9 mouse cellular contexts compared by ENCODE assay signal in genomic region chr7:86775617-86776325, GRCm38 (mm10). TPM values are rescaled to one million over a fixed set of nuclear protein-coding genes. Genes with fewer than 3 reads are reported as not detected.
DNase-seq lines count a peak whose midpoint lies in the region; ATAC-seq and TF ChIP-seq lines count a peak whose summit lies in the region.
"Had no signal": no experiment of that assay in that cellular context is flagged by ENCODE, and none has a peak within 500 bp of the region (broad histone marks: within the 10 kb centered on the region; RNA-seq: fewer than 3 reads in every experiment).

Folh1 (minus strand) TSS chr7:86775943.

- no peak within 1 kb of the TSS for H3K9ac ChIP-seq in kidney, postnatal 0 days (ENCODE audit: low read depth, low read length)
- H3K9ac ChIP-seq in limb, embryonic 15.5 days = no peak within 1 kb of the TSS
- no peak within 1 kb of the TSS for H3K9ac ChIP-seq in stomach, embryonic 16.5 days (ENCODE audit: low read length)

- peak within 1 kb of the TSS; percentile 28 for H3K4me3 ChIP-seq in cerebellum, adult 2 months (replicated peaks; ENCODE audit: insufficient read depth, low read depth, low read length)
- H3K4me3 ChIP-seq in kidney, postnatal 0 days (replicated peaks; ENCODE audit: low read depth, low read length) = peak within 1 kb of the TSS; percentile 16; the same call in 1 of the 2 replicates
- H3K4me3 ChIP-seq in limb, embryonic 15.5 days = peak within 1 kb of the TSS; percentile 12
- no peak within 1 kb of the TSS; the same call in 1 of the 2 replicates for H3K4me3 ChIP-seq in stomach, embryonic 16.5 days (replicated peaks; ENCODE audit: low read length)
- H3K4me3 ChIP-seq: erythroblast, embryonic 14.5 days had no signal

- no peak for TF ChIP-seq CTCF in cerebellum, adult 2 months (IDR thresholded peaks at IDR 0.05; ENCODE audit: borderline replicate concordance, insufficient read depth, low read depth, low read length)
- no peak for TF ChIP-seq CTCF in kidney, postnatal 0 days (IDR thresholded peaks at IDR 0.05; ENCODE audit: low read depth)

- H3K4me1 ChIP-seq in cerebellum, adult 2 months (ENCODE audit: control insufficient read depth, insufficient read depth, low read length) = no peaks in the 10 kb centered on the region
- no peaks in the 10 kb centered on the region for H3K4me1 ChIP-seq in kidney, postnatal 0 days (replicated peaks; ENCODE audit: insufficient read depth, low read length)
- H3K4me1 ChIP-seq in limb, embryonic 15.5 days = peaks cover 5% of the 10 kb centered on the region; the same call in 1 of the 2 replicates
- no peaks in the 10 kb centered on the region for H3K4me1 ChIP-seq in stomach, embryonic 16.5 days (ENCODE audit: control insufficient read depth, insufficient read depth, low read length)

- H3K27ac ChIP-seq in cerebellum, adult 2 months (ENCODE audit: insufficient read depth, low read length) = no peak within 1 kb of the TSS; the same call in 1 of the 2 replicates
- H3K27ac ChIP-seq in kidney, postnatal 0 days = no peak within 1 kb of the TSS
- no peak within 1 kb of the TSS for H3K27ac ChIP-seq in limb, embryonic 15.5 days
- no peak within 1 kb of the TSS for H3K27ac ChIP-seq in stomach, embryonic 16.5 days (ENCODE audit: low read length)

- under 1% methylated on average over 11 of the region's 11 CpGs for WGBS in cerebellum, adult 2 months
- WGBS in kidney, postnatal 0 days = 7% methylated on average over 11 of the region's 11 CpGs
- WGBS in limb, embryonic 15.5 days = 9% methylated on average over 11 of the region's 11 CpGs
- 10% methylated on average over 11 of the region's 11 CpGs for WGBS in stomach, embryonic 16.5 days

- no peak for TF ChIP-seq POLR2A in cerebellum, adult 2 months (IDR thresholded peaks at IDR 0.05; ENCODE audit: borderline replicate concordance, insufficient read depth, low read length)

- no peaks in the 10 kb centered on the region for H3K36me3 ChIP-seq in kidney, postnatal 0 days (ENCODE audit: insufficient read depth, low read length)
- H3K36me3 ChIP-seq in limb, embryonic 15.5 days = no peaks in the 10 kb centered on the region
- no peaks in the 10 kb centered on the region for H3K36me3 ChIP-seq in stomach, embryonic 16.5 days (ENCODE audit: control insufficient read depth, insufficient read depth, low read length)

- peak within 1 kb of the TSS; percentile 51 for H3K4me2 ChIP-seq in kidney, postnatal 0 days (ENCODE audit: low read length)
- peak within 1 kb of the TSS; percentile 29 for H3K4me2 ChIP-seq in limb, embryonic 15.5 days
- H3K4me2 ChIP-seq in stomach, embryonic 16.5 days (ENCODE audit: low read depth, low read length) = peak within 1 kb of the TSS; percentile 44

- ATAC-seq in kidney, postnatal 0 days (replicated peaks; ENCODE audit: low FRiP score, low read depth) = 0 out of 2 replicates have a peak, but pooled peaks have one; percentile 29
- no peak for ATAC-seq in limb, embryonic 15.5 days (ENCODE audit: insufficient number of reproducible peaks, low FRiP score, low TSS enrichment, low read depth)
- ATAC-seq in stomach, embryonic 16.5 days (ENCODE audit: insufficient read depth, low FRiP score) = no peak; the same call in 1 of the 2 replicates

- H3K9me3 ChIP-seq in kidney, postnatal 0 days (replicated peaks; ENCODE audit: low read length) = no peaks in the 10 kb centered on the region
- H3K9me3 ChIP-seq in limb, embryonic 15.5 days = no peaks in the 10 kb centered on the region
- no peaks in the 10 kb centered on the region for H3K9me3 ChIP-seq in stomach, embryonic 16.5 days (replicated peaks; ENCODE audit: control insufficient read depth, low read length)

- H3K27me3 ChIP-seq in cerebellum, adult 2 months (ENCODE audit: control insufficient read depth, insufficient read depth, low read length) = no peaks in the 10 kb centered on the region
- no peaks in the 10 kb centered on the region for H3K27me3 ChIP-seq in kidney, postnatal 0 days (ENCODE audit: insufficient read depth, low read length)
- no peaks in the 10 kb centered on the region for H3K27me3 ChIP-seq in limb, embryonic 15.5 days
- H3K27me3 ChIP-seq in stomach, embryonic 16.5 days (ENCODE audit: control insufficient read depth, insufficient read depth, low read length) = no peaks in the 10 kb centered on the region

- DNase-seq in adrenal gland, postnatal 14 days = peak; percentile 6
- DNase-seq in adrenal gland, postnatal 36 days = no peak
- DNase-seq in cerebellum, adult 2 months = peak; percentile 25 to 37
- peak; percentile 2 for DNase-seq in forelimb bud, embryonic 11.5 days (ENCODE audit: low read depth, low spot score)
- peak; percentile 24 for DNase-seq in kidney, postnatal 0 days (ENCODE audit: low spot score)
- DNase-seq in thymus, postnatal 14 days = no peak

RNA-seq across cellular contexts. Expression of gene Folh1, which starts in this region (rescaled TPM):
- 0.82 and 0.86 TPM in 2 replicates for total RNA-seq in adrenal gland, postnatal 14 days (2021)
- 1 to 10 TPM in 1 of 2 experiments, under 1 TPM in 1; 0.82 to 1.7 TPM for total RNA-seq in adrenal gland, postnatal 36 days (2021)
- polyA plus RNA-seq in cerebellum, adult 2 months (2012; rRNA removed) = 6.2 and 6.8 TPM in 2 replicates
- 0.33 and 0.68 TPM in 2 replicates for polyA plus RNA-seq in kidney, postnatal 0 days (2015; fragmentation: Nextera tagmentation; extraction: Ambion mirVana)
- 0.38 and 0.52 TPM in 2 replicates for polyA plus RNA-seq in limb, embryonic 15.5 days (2015; fragmentation: Nextera tagmentation; extraction: Ambion mirVana)
- 0.10 and 0.22 TPM in 2 replicates for polyA plus RNA-seq in stomach, embryonic 16.5 days (2015; fragmentation: Nextera tagmentation; extraction: Ambion mirVana)
- polyA plus RNA-seq: erythroblast, embryonic 14.5 days had no signal

Comparison
In these comparisons a context has a peak if more than half of its experiments do, and no peak if none do; other contexts are left out.
1. Peak in DNase-seq in adrenal gland, postnatal 14 days; RNA of the gene not detected or under 1 TPM.
2. Peak in DNase-seq, ATAC-seq, H3K4me3 ChIP-seq and H3K4me2 ChIP-seq in kidney, postnatal 0 days; RNA of the gene not detected or under 1 TPM.
3. DNase-seq: peak in cerebellum, adult 2 months (2 of 2) and forelimb bud, embryonic 11.5 days (single experiment); none in adrenal gland, postnatal 36 days (0 of 2) and thymus, postnatal 14 days (single experiment).
4. Peak in every context shown above with its lines, with median percentiles within 50 percentile points of each other: H3K4me2 ChIP-seq.